Mouse (Mus musculus) forebrain, embryonic 11.5 days (tissue): ENCODE results near the gene Gm10720. TPM values are rescaled to one million over a fixed set of nuclear protein-coding genes. Genes with fewer than 3 reads are reported as not detected.
"Not testable (repeated sequence)": the region's sequence is repeated elsewhere in the genome, so short reads cannot be mapped to it uniquely, and the experiment has no call there.

Experiments used
- ATAC-seq: fragments of 200-750 bp; cut with Nextera tagmentation; replicated peaks from 2 replicates; pipeline ENCODE4 v1.8.0; 2017; ENCODE audit warnings: moderate TSS enrichment; ENCODE audit not compliant: low FRiP score
- DNase-seq: peaks from one replicate; pipeline ENCODE4 v3.0.0-alpha.2; 2017; ENCODE audit warnings: low spot score
- H3K27ac ChIP-seq: fragments of 300-500 bp; sonication (generic); 2 replicates; pipeline ENCODE4 v1.5.1; 2014; ENCODE audit warnings: low read depth, low read length
- H3K27me3 ChIP-seq: fragments of 300-500 bp; sonication (generic); 2 replicates; pipeline ENCODE4 v1.6.1; 2014; ENCODE audit warnings: mild to moderate bottlenecking, low read length, mixed read lengths; ENCODE audit not compliant: control insufficient read depth, insufficient read depth
- H3K36me3 ChIP-seq: fragments of 300-500 bp; sonication (generic); 2 replicates; pipeline ENCODE4 v1.6.1; 2014; ENCODE audit warnings: mild to moderate bottlenecking, low read length, moderate library complexity, mixed read lengths; ENCODE audit not compliant: control insufficient read depth, insufficient read depth
- H3K4me1 ChIP-seq: fragments of 300-500 bp; sonication (generic); replicated peaks from 2 replicates; pipeline ENCODE4 v1.6.1; 2014; ENCODE audit warnings: low read length, mixed read lengths; ENCODE audit not compliant: control insufficient read depth, insufficient read depth
- H3K4me2 ChIP-seq: fragments of 300-500 bp; sonication (generic); 2 replicates; pipeline ENCODE4 v1.6.1; 2014; ENCODE audit warnings: low read depth, mild to moderate bottlenecking, low read length, moderate library complexity, mixed read lengths; ENCODE audit not compliant: severe bottlenecking
- H3K4me3 ChIP-seq: fragments of 300-500 bp; sonication (generic); 2 replicates; pipeline ENCODE4 v1.5.1; 2014; ENCODE audit warnings: low read depth, low read length
- H3K9ac ChIP-seq: fragments of 300-500 bp; sonication (generic); 2 replicates; pipeline ENCODE4 v1.6.1; 2014; ENCODE audit warnings: low read length
- H3K9me3 ChIP-seq: fragments of 300-500 bp; sonication (generic); 2 replicates; pipeline ENCODE4 v1.6.1; 2016; ENCODE audit warnings: low read length, mixed read lengths; ENCODE audit not compliant: control insufficient read depth
- WGBS: fragments of 180-500 bp; shearing (Covaris S2); extraction: QIAGEN DNeasy Blood & Tissue Kit; methylation state at CpG from one replicate; pipeline ENCODE4 v1.1.7; 2014; 5-methylcytosine and 5-hydroxymethylcytosine counted together
- polyA plus RNA-seq: library from polyadenylated mRNA; unstranded; fragments of >200 nt; fragmentation: Nextera tagmentation; extraction: Ambion mirVana; gene quantifications from 2 replicates; pipeline ENCODE4 v1.2.1, GENCODE M21; 2014

Gene Gm10720
- not detected in 2 replicates for polyA plus RNA-seq

GRCm38 (mm10) chr9:3015354-3015753 lies at the start of gene Gm10720:
Gm10720 (plus strand) TSS chr9:3015654.
- H3K36me3 ChIP-seq, H3K4me3 ChIP-seq, H3K27ac ChIP-seq, H3K9ac ChIP-seq, DNase-seq, H3K27me3 ChIP-seq, H3K4me1 ChIP-seq, ATAC-seq, H3K4me2 ChIP-seq, H3K9me3 ChIP-seq: not testable (repeated sequence)
- WGBS, result 63% methylated on average over 4 of the region's 9 CpGs

- ATAC-seq, H3K27me3 ChIP-seq, H3K4me2 ChIP-seq, H3K27ac ChIP-seq, H3K9ac ChIP-seq, H3K36me3 ChIP-seq, H3K4me3 ChIP-seq, H3K4me1 ChIP-seq, H3K9me3 ChIP-seq: not testable (repeated sequence)
- WGBS, result 66% methylated on average over 12 of the region's 12 CpGs
- peak; percentile 47 for DNase-seq
These were observed 14.9 kb upstream of the Gm10720 start, which contains the start of gene Gm10722 for GRCm38 (mm10) chr9:3000445-3000972. Gm10722 (plus strand) TSS chr9:3000922.

GRCm38 (mm10) chr9:3001006-3001405 lies 14.4 kb upstream of the Gm10720 start:
- DNase-seq, H3K4me3 ChIP-seq, H3K36me3 ChIP-seq, ATAC-seq, H3K9me3 ChIP-seq, H3K27me3 ChIP-seq, H3K4me1 ChIP-seq, H3K27ac ChIP-seq, H3K9ac ChIP-seq, H3K4me2 ChIP-seq: not testable (repeated sequence)
- WGBS, result 66% methylated on average over 8 of the region's 8 CpGs

- H3K9ac ChIP-seq, H3K4me2 ChIP-seq, H3K27ac ChIP-seq, H3K4me3 ChIP-seq, H3K9me3 ChIP-seq, H3K27me3 ChIP-seq, H3K4me1 ChIP-seq, H3K36me3 ChIP-seq: not testable (repeated sequence)
- ATAC-seq (peak; percentile 87), DNase-seq (peak; percentile 38)
- WGBS, result 51% methylated on average over 8 of the region's 11 CpGs
These were observed 13.3 kb upstream of the Gm10720 start for GRCm38 (mm10) chr9:3001948-3002659.

- DNase-seq, H3K9me3 ChIP-seq, ATAC-seq, H3K4me2 ChIP-seq, H3K27ac ChIP-seq, H3K36me3 ChIP-seq, H3K9ac ChIP-seq, H3K4me3 ChIP-seq, H3K4me1 ChIP-seq, H3K27me3 ChIP-seq: not testable (repeated sequence)
- 69% methylated on average over 6 of the region's 14 CpGs for WGBS
These were observed 12.6 kb upstream of the Gm10720 start, which contains the start of gene Gm11168 for GRCm38 (mm10) chr9:3002794-3003396. Gm11168 (plus strand) TSS chr9:3003346.

- not testable (repeated sequence) for H3K4me3 ChIP-seq, ATAC-seq, H3K36me3 ChIP-seq, H3K27ac ChIP-seq, H3K4me1 ChIP-seq, H3K27me3 ChIP-seq, H3K9me3 ChIP-seq, H3K4me2 ChIP-seq, H3K9ac ChIP-seq, DNase-seq
- WGBS, result 90% methylated on average over 1 of the region's 5 CpGs
These were observed 9.3 kb upstream of the Gm10720 start for GRCm38 (mm10) chr9:3006179-3006578.

- H3K9me3 ChIP-seq, H3K36me3 ChIP-seq, H3K4me2 ChIP-seq, DNase-seq, H3K9ac ChIP-seq, H3K27me3 ChIP-seq, H3K4me3 ChIP-seq, H3K4me1 ChIP-seq, H3K27ac ChIP-seq: not testable (repeated sequence)
- peak; percentile 78 for ATAC-seq
- 70% methylated on average over 7 of the region's 8 CpGs for WGBS
These were observed 8.8 kb upstream of the Gm10720 start for GRCm38 (mm10) chr9:3006636-3007035.

- H3K4me3 ChIP-seq, DNase-seq, H3K9ac ChIP-seq, H3K27me3 ChIP-seq, H3K4me2 ChIP-seq, H3K27ac ChIP-seq, H3K9me3 ChIP-seq, H3K4me1 ChIP-seq, H3K36me3 ChIP-seq: not testable (repeated sequence)
- ATAC-seq, result peak; percentile 30; the same call in 1 of the 2 replicates
- WGBS, result 73% methylated on average over 6 of the region's 9 CpGs
These were observed 8.2 kb upstream of the Gm10720 start for GRCm38 (mm10) chr9:3007272-3007671.
